Mouse (Mus musculus) monocyte, adult 2 months (primary cell): ENCODE data around the gene Mapkapk2.

Experiments
- DNase-seq, 2 experiments: peaks; one replicate each; pipeline ENCODE4 v3.0.0; 2022; ENCODE audit warnings: low spot score in 2 of 2, low read depth in 1 of 2

Mapkapk2 gene

GRCm38 (mm10) chr1:131112576-131112975 lies 14.9 kb upstream of the Mapkapk2 start:
- no peak for DNase-seq

- peak; percentile 79 to 87 for DNase-seq
These were observed 13.0 kb upstream of the Mapkapk2 start for GRCm38 (mm10) chr1:131110525-131111106.

GRCm38 (mm10) chr1:131107575-131108308 lies 10.1 kb upstream of the Mapkapk2 start:
- DNase-seq, result no peak

GRCm38 (mm10) chr1:131103776-131104424 lies 6.3 kb upstream of the Mapkapk2 start:
- DNase-seq, result peak in 1 of 2 experiments; percentile 50

- DNase-seq, result no peak
These were observed 3.2 kb upstream of the Mapkapk2 start for GRCm38 (mm10) chr1:131100808-131101207.

- DNase-seq, result peak; percentile 68 to 76
These were observed 575 bp downstream of the Mapkapk2 start for GRCm38 (mm10) chr1:131096803-131097699.

- no peak for DNase-seq
These were observed 1.4 kb downstream of the Mapkapk2 start for GRCm38 (mm10) chr1:131096132-131096695.

- DNase-seq, result no peak
These were observed 2.1 kb downstream of the Mapkapk2 start for GRCm38 (mm10) chr1:131095574-131095973.

- DNase-seq, result no peak
These were observed 3.7 kb downstream of the Mapkapk2 start for GRCm38 (mm10) chr1:131093889-131094288.

- no peak for DNase-seq
These were observed 4.8 kb downstream of the Mapkapk2 start for GRCm38 (mm10) chr1:131092846-131093245.

- DNase-seq, result no peak
These were observed 5.5 kb downstream of the Mapkapk2 start for GRCm38 (mm10) chr1:131092173-131092572.

- no peak for DNase-seq
These were observed 6.1 kb downstream of the Mapkapk2 start for GRCm38 (mm10) chr1:131091481-131091880.

GRCm38 (mm10) chr1:131090877-131091276 lies 6.7 kb downstream of the Mapkapk2 start:
- DNase-seq, result no peak

- no peak for DNase-seq
These were observed 7.4 kb downstream of the Mapkapk2 start for GRCm38 (mm10) chr1:131090261-131090660.

GRCm38 (mm10) chr1:131089525-131090127 lies 8.0 kb downstream of the Mapkapk2 start:
- no peak for DNase-seq

GRCm38 (mm10) chr1:131088547-131088946 lies 9.1 kb downstream of the Mapkapk2 start:
- DNase-seq, result no peak

- DNase-seq, result peak in 1 of 2 experiments; percentile 66
These were observed 10.7 kb downstream of the Mapkapk2 start for GRCm38 (mm10) chr1:131086907-131087306.

GRCm38 (mm10) chr1:131085957-131086739 lies 11.5 kb downstream of the Mapkapk2 start:
- no peak for DNase-seq

GRCm38 (mm10) chr1:131085272-131085671 lies 12.4 kb downstream of the Mapkapk2 start:
- no peak for DNase-seq

- peak in 1 of 2 experiments; percentile 45 for DNase-seq
These were observed 13.3 kb downstream of the Mapkapk2 start for GRCm38 (mm10) chr1:131084289-131084688.
